Mouse (Mus musculus) megakaryocyte, embryonic 14.5 days (primary cell): ENCODE data around the gene 4930503B20Rik.

Experiments used
- FLI1 ChIP-seq: IDR thresholded peaks from 2 replicates; pipeline ENCODE4 v1.6.1; 2012; ENCODE audit warnings: low read length, inconsistent platforms, mixed read lengths
- GATA1 ChIP-seq: IDR thresholded peaks from 3 replicates; pipeline ENCODE4 v1.6.1; 2012; ENCODE audit warnings: mixed read lengths, low read length, inconsistent platforms, borderline replicate concordance

DNA sequence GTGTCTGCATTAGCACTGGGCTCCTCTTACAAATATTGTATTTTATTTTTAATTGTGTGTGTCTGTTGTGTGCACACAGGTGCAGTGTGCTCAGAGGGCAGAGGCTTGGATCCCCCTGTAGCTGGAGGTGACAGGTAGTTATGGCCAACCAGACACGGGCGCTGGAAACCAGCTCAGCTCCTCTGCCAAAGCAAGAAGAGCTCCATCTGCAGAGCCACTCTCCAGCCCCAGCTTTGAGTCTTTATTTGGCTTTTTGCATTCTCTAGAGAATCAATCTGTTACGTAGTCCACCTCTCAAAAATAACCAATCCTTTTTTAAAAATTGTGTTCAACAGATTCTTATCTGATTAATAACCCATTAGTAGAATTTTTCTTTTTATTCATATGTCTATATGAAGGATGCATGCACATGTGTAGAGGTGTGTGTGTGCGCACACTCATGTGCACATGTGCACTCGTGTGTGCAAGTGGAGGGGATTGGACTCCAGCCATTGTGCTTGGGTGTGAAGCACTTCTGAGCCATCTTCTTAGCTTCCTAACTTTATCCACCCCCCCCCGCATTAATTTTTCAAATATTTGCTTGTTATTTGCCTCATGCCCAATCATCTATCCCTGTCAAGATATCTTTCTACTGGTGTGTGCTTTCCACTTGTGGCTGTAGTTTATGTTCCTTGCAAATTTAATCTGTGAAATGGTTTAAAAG lies 51.8 kb downstream of the 4930503B20Rik start:
- no peak for TF ChIP-seq GATA1
- TF ChIP-seq FLI1: no peak
